Mouse (Mus musculus) heart, adult 2 months (tissue): ENCODE measurements around the gene Gm42669.

ENCODE experiments used
- CTCF ChIP-seq: fragments of 200-600 bp; IDR thresholded peaks from 2 replicates; pipeline ENCODE4 v1.8.1; 2022; ENCODE audit warnings: antibody characterized with exemption, mild to moderate bottlenecking, moderate library complexity
- POLR2A ChIP-seq: fragments of 200-500 bp; IDR thresholded peaks from 2 replicates; pipeline ENCODE4 v1.6.1; 2011; ENCODE audit warnings: mild to moderate bottlenecking, low read depth, low read length, control low read depth; ENCODE audit not compliant: insufficient read depth

GRCm38 (mm10) chr5:107534581-107534980 is 27.2 kb downstream of the Gm42669 start, which contains the start of gene 1700028K03Rik:
- TF ChIP-seq POLR2A: no peak
- no peak for TF ChIP-seq CTCF
